Mouse (Mus musculus): ENCODE data around the gene Tbc1d22a.

GRCm38 (mm10) chr15:86234517-86235441 lies 20.5 kb downstream of the Tbc1d22a start:
- TF ChIP-seq TCF12 (IDR thresholded peaks at IDR 0.05; ENCODE audit: low read depth, low read length), result no peak
- TF ChIP-seq MYB (IDR thresholded peaks at IDR 0.05; ENCODE audit: low read depth, low read length), result no peak
- TF ChIP-seq CTCF (IDR thresholded peaks at IDR 0.05 in 2 of 3, conservative IDR thresholded peaks at IDR 0.05 in 1 of 3; ENCODE audit: control insufficient read depth in 1 of 3, insufficient read depth in 1 of 3, low read depth in 2 of 3, low read length in 3 of 3, poor library complexity in 1 of 3, severe bottlenecking in 1 of 3), result no peak
- no peak for TF ChIP-seq USF1 (IDR thresholded peaks at IDR 0.05; ENCODE audit: low read depth, low read length)
- no peak for TF ChIP-seq ETS1 (IDR thresholded peaks at IDR 0.05; ENCODE audit: low read depth, low read length)
- no peak for TF ChIP-seq NELFE (IDR thresholded peaks at IDR 0.05; ENCODE audit: low read depth, low read length)
- TF ChIP-seq MAFK (IDR thresholded peaks at IDR 0.05; ENCODE audit: borderline replicate concordance, low read depth, low read length), result no peak

Measured in MEL (cell line).